Mouse (Mus musculus) embryonic facial prominence, embryonic 11.5 days (tissue): Measurements from ENCODE around the gene Tmem121. TPM values are rescaled to one million over a fixed set of nuclear protein-coding genes. Genes with fewer than 3 reads are reported as not detected.
"Not testable (repeated sequence)": the region's sequence is repeated elsewhere in the genome, so short reads cannot be mapped to it uniquely, and the experiment has no call there.

Source experiments
- ATAC-seq: fragments of 200-750 bp; cut with Nextera tagmentation; replicated peaks from 2 replicates; pipeline ENCODE4 v1.8.0; 2017; ENCODE audit warnings: low read depth; ENCODE audit not compliant: insufficient number of reproducible peaks, low FRiP score, low TSS enrichment
- DNase-seq: peaks from one replicate; pipeline ENCODE4 v3.0.0-alpha.2; 2015; ENCODE audit warnings: low spot score
- H3K27ac ChIP-seq: fragments of 300-500 bp; sonication (generic); replicated peaks from 2 replicates; pipeline ENCODE4 v1.5.1; 2014; ENCODE audit warnings: mild to moderate bottlenecking, low read depth, low read length, control low read depth
- H3K27me3 ChIP-seq: fragments of 300-500 bp; sonication (generic); 2 replicates; pipeline ENCODE4 v1.6.1; 2014; ENCODE audit warnings: mild to moderate bottlenecking, low read length, moderate library complexity, mixed read lengths; ENCODE audit not compliant: control insufficient read depth, insufficient read depth
- H3K36me3 ChIP-seq: fragments of 300-500 bp; sonication (generic); replicated peaks from 2 replicates; pipeline ENCODE4 v1.6.1; 2014; ENCODE audit warnings: low read depth, mild to moderate bottlenecking, low read length, moderate library complexity, mixed read lengths; ENCODE audit not compliant: control insufficient read depth, insufficient read depth
- H3K4me1 ChIP-seq: fragments of 300-500 bp; sonication (generic); 2 replicates; pipeline ENCODE4 v1.6.1; 2014; ENCODE audit warnings: low read length, mixed read lengths; ENCODE audit not compliant: control insufficient read depth, insufficient read depth
- H3K4me2 ChIP-seq: fragments of 300-500 bp; sonication (generic); 2 replicates; pipeline ENCODE4 v1.6.1; 2014; ENCODE audit warnings: low read depth, mild to moderate bottlenecking, control low read depth, low read length, moderate library complexity
- H3K4me3 ChIP-seq: fragments of 300-500 bp; sonication (generic); 2 replicates; pipeline ENCODE4 v1.5.1; 2014; ENCODE audit warnings: low read depth, low read length, control low read depth
- H3K9ac ChIP-seq: fragments of 300-500 bp; sonication (generic); replicated peaks from 2 replicates; pipeline ENCODE4 v1.6.1; 2014; ENCODE audit warnings: mild to moderate bottlenecking, control low read depth, low read length
- H3K9me3 ChIP-seq: fragments of 300-500 bp; sonication (generic); replicated peaks from 2 replicates; pipeline ENCODE4 v1.6.1; 2016; ENCODE audit warnings: mild to moderate bottlenecking, low read length, inconsistent platforms, mixed read lengths; ENCODE audit not compliant: control insufficient read depth
- WGBS: fragments of 180-500 bp; shearing (Covaris S2); extraction: QIAGEN DNeasy Blood & Tissue Kit; methylation state at CpG from one replicate; pipeline ENCODE4 v1.1.7; 2014; 5-methylcytosine and 5-hydroxymethylcytosine counted together
- polyA plus RNA-seq: library from polyadenylated mRNA; unstranded; fragments of >200 nt; fragmentation: Nextera tagmentation; extraction: Ambion mirVana; gene quantifications from 2 replicates; pipeline ENCODE4 v1.2.1, GENCODE M21; 2014

The Tmem121 gene
- polyA plus RNA-seq, 1 experiment from 2014 or later: 5.7 TPM

DNA sequence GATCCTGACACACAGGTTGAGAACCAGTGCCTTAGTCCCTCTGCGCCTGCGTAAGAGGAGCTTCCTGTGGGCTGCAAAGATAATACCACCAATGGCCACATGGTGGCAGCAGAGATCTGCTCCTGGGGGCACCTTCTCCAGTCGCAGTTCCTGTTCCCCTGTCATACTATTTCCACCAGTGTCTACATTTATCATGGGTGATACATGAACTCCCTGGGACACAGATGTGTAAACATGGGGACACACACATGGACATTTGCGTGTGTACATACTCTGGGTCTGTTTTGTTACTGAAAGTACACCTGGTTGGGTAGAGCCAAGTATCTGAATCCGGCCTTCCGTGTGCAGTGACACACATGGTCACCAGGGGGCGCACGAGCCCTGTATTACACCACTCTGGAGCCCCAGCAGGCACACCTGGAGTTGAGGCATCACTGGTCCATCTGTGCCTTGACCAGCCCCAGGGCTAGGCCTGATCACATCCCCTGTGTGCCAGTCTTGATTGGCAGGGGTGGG is 36.4 kb downstream of the Tmem121 start:
- WGBS: 17% methylated on average over 8 of the region's 8 CpGs
- no peaks in the 10 kb centered on the region for H3K36me3 ChIP-seq
- H3K4me1 ChIP-seq: no peaks in the 10 kb centered on the region
- DNase-seq (peak; percentile 84), ATAC-seq (peak; percentile 71; the same call in 1 of the 2 replicates)
- no peaks in the 10 kb centered on the region for H3K27me3 ChIP-seq
- no peak overlapping the region for H3K27ac ChIP-seq
- no peak overlapping the region for H3K9ac ChIP-seq
- H3K4me2 ChIP-seq: no peak overlapping the region
- no peak overlapping the region for H3K4me3 ChIP-seq
- no peaks in the 10 kb centered on the region for H3K9me3 ChIP-seq

DNA sequence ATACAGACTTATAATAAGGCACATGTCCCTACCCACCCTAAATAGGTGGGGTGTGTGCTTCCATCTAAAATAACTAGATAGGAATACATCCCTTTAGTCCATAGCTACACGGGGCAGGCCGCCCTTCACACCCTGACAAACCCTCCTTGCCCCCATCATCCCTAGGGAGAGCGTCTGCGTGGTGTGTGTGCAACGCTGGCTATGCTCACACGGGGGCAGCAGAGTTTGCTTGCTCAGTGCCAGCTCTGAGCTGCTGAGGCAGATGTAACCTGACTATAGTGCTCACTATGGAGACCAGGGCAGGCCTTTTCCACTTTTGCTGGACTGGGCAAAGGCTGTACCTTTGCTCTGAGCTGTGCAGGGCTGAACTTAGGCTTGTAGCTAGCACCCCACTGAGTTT is 37.0 kb downstream of the Tmem121 start:
- DNase-seq (peak; percentile 54), ATAC-seq (peak; percentile 31)
- no peak overlapping the region for H3K9ac ChIP-seq
- no peak overlapping the region for H3K4me2 ChIP-seq
- no peaks in the 10 kb centered on the region for H3K9me3 ChIP-seq
- no peak overlapping the region for H3K27ac ChIP-seq
- 30% methylated on average over 6 of the region's 6 CpGs for WGBS
- no peak overlapping the region for H3K4me3 ChIP-seq
- H3K4me1 ChIP-seq: no peaks in the 10 kb centered on the region
- no peaks in the 10 kb centered on the region for H3K27me3 ChIP-seq
- H3K36me3 ChIP-seq: no peaks in the 10 kb centered on the region

DNA sequence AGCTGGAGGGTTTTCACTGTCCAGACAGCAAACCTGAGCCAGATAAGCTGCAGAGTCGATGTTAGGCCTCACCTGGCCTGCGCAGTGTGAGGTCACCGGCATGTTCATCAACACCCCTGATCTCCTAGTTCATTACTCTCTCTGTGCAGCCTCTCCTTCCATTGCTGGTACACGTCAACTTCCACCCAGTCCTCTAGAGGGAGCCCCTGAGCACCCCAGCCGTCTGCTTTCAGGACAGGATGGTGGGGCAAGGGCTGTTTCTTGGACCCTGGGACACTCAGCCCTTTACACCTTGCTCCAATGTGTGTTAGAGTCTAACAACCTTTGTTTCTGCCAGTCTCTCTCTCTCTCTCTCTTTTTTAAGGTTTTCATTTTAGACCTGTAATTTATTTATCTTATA is 38.5 kb downstream of the Tmem121 start:
- no peak for DNase-seq
- WGBS: 77% methylated on average over 5 of the region's 5 CpGs

DNA sequence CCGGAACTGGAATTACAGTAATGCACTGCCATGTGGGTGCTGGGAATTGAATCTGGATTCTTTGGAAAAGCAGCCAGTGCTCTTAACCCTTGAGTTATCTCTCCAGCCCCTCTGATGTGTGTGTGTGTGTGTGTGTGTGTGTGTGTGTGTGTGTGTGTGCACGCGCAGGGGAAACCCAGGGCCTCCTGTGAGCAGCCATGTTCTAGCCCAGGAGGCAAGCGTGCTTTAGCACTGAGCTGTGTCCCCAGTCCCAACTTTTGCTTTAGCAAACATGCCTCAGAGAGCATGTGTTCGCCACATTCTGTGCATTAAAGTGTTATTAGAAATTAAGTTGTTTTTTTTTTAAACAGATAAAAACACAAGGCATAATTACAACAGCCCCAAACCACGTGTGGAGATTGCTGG is 39.0 kb downstream of the Tmem121 start:
- H3K36me3 ChIP-seq: no peaks in the 10 kb centered on the region
- H3K4me2 ChIP-seq: no peak overlapping the region
- no peaks in the 10 kb centered on the region for H3K9me3 ChIP-seq
- no peak overlapping the region for H3K4me3 ChIP-seq
- H3K27ac ChIP-seq: no peak overlapping the region
- no peak for DNase-seq
- H3K9ac ChIP-seq: no peak overlapping the region
- no peak for ATAC-seq
- H3K4me1 ChIP-seq: no peaks in the 10 kb centered on the region
- H3K27me3 ChIP-seq: no peaks in the 10 kb centered on the region
- 82% methylated on average over 6 of the region's 6 CpGs for WGBS

More for the DNA sequence above, 38.5 kb downstream of the Tmem121 start:
- no peak overlapping the region for H3K27ac ChIP-seq
- H3K9ac ChIP-seq: no peak overlapping the region
- H3K27me3 ChIP-seq: no peaks in the 10 kb centered on the region
- no peaks in the 10 kb centered on the region for H3K36me3 ChIP-seq
- no peaks in the 10 kb centered on the region for H3K4me1 ChIP-seq
- H3K4me2 ChIP-seq: no peak overlapping the region
- no peaks in the 10 kb centered on the region for H3K9me3 ChIP-seq
- no peak overlapping the region for H3K4me3 ChIP-seq
- no peak for ATAC-seq

DNA sequence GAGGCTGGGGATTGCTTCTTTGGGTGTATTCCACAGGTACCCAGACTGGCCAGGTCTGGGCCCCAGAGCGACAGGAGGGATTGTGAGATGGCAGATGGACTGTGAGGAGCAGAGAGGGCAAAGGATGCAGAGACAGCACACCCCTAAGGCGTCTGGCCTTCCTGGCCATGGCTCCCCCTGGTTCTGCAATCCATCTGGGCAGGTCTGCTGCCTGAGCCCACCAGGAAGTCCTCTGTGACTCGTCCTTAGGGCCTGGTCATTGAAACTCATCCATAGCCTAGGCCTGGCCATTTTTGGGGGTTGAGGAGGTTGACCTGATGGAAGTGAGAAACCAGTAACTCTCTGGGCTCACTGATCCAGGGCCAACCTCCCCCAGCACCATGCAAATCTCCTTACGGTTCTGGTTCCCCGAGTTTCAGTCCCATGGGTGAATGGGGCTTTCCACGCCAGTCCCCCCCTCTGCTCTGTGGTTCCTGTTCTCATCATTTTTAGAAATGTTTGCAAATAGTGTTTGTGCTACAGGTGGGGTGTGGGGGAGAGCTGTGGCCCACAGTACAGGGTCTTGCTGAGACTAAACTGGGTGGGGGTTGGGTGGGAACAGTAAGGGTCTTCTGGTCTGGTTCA is 42.4 kb downstream of the Tmem121 start:
- Histone ChIP-seq H3K4me3 (no peak overlapping the region), H3K9ac (no peak overlapping the region), H3K27me3 (no peaks in the 10 kb centered on the region), H3K4me1 (no peaks in the 10 kb centered on the region), H3K9me3 (no peaks in the 10 kb centered on the region), H3K4me2 (no peak overlapping the region), H3K27ac (no peak overlapping the region), H3K36me3 (no peaks in the 10 kb centered on the region)
- ATAC-seq (no peak), DNase-seq (no peak)
- WGBS: 72% methylated on average over 6 of the region's 6 CpGs

DNA sequence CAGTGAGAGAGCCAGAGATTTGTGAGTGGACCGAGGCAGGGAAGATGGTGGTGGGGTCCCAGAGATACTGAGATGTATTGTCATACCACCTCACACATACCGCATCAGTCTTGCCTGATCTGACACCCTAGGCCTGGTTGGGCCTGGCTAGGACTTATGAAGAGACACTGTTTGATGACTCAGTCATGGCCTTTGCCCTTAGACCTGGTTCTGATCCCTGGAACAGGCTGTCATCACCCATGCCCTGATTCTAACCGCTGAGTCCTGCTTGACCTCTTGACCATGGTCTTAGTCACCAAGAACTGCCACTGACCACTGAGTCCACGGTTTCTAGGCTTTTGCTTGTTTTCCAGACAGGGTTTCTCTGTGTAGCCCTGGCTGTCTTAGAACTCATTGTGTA is 45.0 kb downstream of the Tmem121 start:
- no peak overlapping the region for H3K4me2 ChIP-seq
- no peak for ATAC-seq
- 79% methylated on average over 4 of the region's 4 CpGs for WGBS

DNA sequence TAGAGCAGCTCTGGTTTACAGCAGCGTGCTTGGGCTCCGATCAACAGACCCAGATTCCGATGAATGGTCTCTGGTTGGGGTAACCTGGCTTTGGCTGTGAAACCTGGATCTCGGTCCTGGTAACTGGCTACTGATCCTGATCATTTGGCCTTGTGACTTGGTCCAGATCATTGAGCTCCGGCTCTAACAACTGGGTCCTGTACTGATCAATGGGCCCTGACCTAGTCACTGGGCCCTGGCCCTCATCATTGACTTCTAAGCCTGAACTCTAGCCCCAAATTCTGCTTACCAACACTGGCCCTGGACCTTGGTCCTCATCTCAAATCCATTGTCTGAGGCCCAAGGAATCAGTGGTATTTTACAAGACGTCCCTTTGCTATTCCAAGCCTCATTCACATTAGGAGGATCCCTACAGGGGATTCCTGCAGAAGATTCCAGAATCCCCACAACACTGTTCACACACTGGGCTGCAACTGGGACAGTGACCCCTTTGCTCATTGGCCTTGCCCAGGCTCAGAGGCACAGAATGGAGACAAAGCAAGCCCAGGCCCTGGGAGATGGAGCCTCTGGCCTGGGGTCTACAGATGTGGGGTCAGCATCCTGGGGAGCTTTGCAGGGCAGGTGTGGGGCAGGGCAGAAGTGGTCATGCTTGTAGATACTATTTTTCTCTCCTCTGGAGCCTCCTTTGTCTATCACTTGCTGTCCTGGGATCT is 46.0 kb downstream of the Tmem121 start:
- not testable (repeated sequence) for H3K4me2 ChIP-seq, H3K9me3 ChIP-seq, H3K9ac ChIP-seq, H3K4me3 ChIP-seq, H3K27ac ChIP-seq, H3K4me1 ChIP-seq, H3K36me3 ChIP-seq, DNase-seq, H3K27me3 ChIP-seq, ATAC-seq
- 82% methylated on average over 6 of the region's 6 CpGs for WGBS

More for the DNA sequence above, 45.0 kb downstream of the Tmem121 start:
- no peak for DNase-seq
- Histone ChIP-seq H3K9me3 (no peaks in the 10 kb centered on the region), H3K27me3 (no peaks in the 10 kb centered on the region), H3K9ac (no peak overlapping the region), H3K36me3 (no peaks in the 10 kb centered on the region), H3K4me1 (no peaks in the 10 kb centered on the region), H3K27ac (no peak overlapping the region), H3K4me3 (no peak overlapping the region)

DNA sequence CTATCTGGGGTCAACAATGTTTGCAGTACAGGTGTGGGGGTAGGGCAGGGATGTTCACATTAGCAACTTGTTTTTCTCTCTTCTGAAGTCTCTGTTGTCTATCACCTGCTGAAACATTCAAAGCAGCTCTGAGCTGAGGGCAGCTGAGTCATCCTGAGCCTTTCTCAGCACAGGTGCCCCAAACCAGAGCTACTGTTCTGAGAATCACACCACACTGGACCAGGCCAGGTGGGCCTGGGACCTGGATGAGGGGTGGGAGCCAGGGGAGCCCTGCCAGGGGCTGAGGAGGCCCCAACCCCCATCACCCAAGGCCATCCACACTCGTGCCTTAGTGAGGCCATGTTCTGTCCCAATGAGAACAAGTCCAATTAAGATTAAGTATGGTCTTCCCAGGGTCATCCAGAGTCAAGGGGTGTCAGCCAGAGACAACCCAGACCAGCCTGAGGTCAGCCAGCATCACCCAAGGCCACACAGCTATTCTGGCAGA is 46.6 kb downstream of the Tmem121 start:
- H3K27ac ChIP-seq, H3K9ac ChIP-seq, H3K9me3 ChIP-seq, H3K4me2 ChIP-seq, H3K36me3 ChIP-seq, H3K4me3 ChIP-seq, H3K4me1 ChIP-seq, DNase-seq, ATAC-seq, H3K27me3 ChIP-seq: not testable (repeated sequence)
- 56% methylated on average over 1 of the region's 1 CpGs for WGBS
